Mouse (Mus musculus): ENCODE data around the gene Iqcn.

Iqcn gene

GRCm38 (mm10) chr8:70710296-70710695 lies 7.0 kb downstream of the Iqcn start:
- H3K27me3 ChIP-seq (ENCODE audit: insufficient read depth, low read length), result peaks cover 11% of the 10 kb centered on the region; the same call in 1 of the 2 replicates
- no peak overlapping the region for H3K4me3 ChIP-seq (replicated peaks; ENCODE audit: low read length)
- H3K4me1 ChIP-seq (replicated peaks; ENCODE audit: low read depth, low read length), result no peaks in the 10 kb centered on the region
- no peaks in the 10 kb centered on the region for H3K36me3 ChIP-seq (ENCODE audit: insufficient read depth, low read length)
- H3K9me3 ChIP-seq (ENCODE audit: low read length), result no peaks in the 10 kb centered on the region
- TF ChIP-seq POU5F1 (IDR thresholded peaks at IDR 0.05; ENCODE audit: borderline replicate concordance, low read length), result no peak
- TF ChIP-seq NANOG (IDR thresholded peaks at IDR 0.05; ENCODE audit: borderline replicate concordance, low read length), result no peak
- TF ChIP-seq CTCF (conservative IDR thresholded peaks at IDR 0.05; ENCODE audit: low read length), result no peak

GRCm38 (mm10) chr8:70711041-70711440 lies 7.8 kb downstream of the Iqcn start:
- H3K4me1 ChIP-seq (replicated peaks; ENCODE audit: low read depth, low read length), result no peaks in the 10 kb centered on the region
- H3K9me3 ChIP-seq (ENCODE audit: low read length), result no peaks in the 10 kb centered on the region
- no peaks in the 10 kb centered on the region for H3K36me3 ChIP-seq (ENCODE audit: insufficient read depth, low read length)
- no peak overlapping the region for H3K4me3 ChIP-seq (replicated peaks; ENCODE audit: low read length)
- TF ChIP-seq CTCF (conservative IDR thresholded peaks at IDR 0.05; ENCODE audit: low read length) (no peak), POU5F1 (IDR thresholded peaks at IDR 0.05; ENCODE audit: borderline replicate concordance, low read length) (no peak), NANOG (IDR thresholded peaks at IDR 0.05; ENCODE audit: borderline replicate concordance, low read length) (no peak)
- H3K27me3 ChIP-seq (ENCODE audit: insufficient read depth, low read length), result peaks cover 18% of the 10 kb centered on the region

GRCm38 (mm10) chr8:70713991-70714390 lies 10.7 kb downstream of the Iqcn start:
- peaks cover 39% of the 10 kb centered on the region for H3K27me3 ChIP-seq (ENCODE audit: insufficient read depth, low read length)
- H3K4me1 ChIP-seq (replicated peaks; ENCODE audit: low read depth, low read length), result peaks cover 18% of the 10 kb centered on the region
- no peaks in the 10 kb centered on the region for H3K9me3 ChIP-seq (ENCODE audit: low read length)
- TF ChIP-seq POU5F1 (IDR thresholded peaks at IDR 0.05; ENCODE audit: borderline replicate concordance, low read length) (no peak), NANOG (IDR thresholded peaks at IDR 0.05; ENCODE audit: borderline replicate concordance, low read length) (no peak), CTCF (conservative IDR thresholded peaks at IDR 0.05; ENCODE audit: low read length) (no peak)
- no peak overlapping the region for H3K4me3 ChIP-seq (replicated peaks; ENCODE audit: low read length)
- H3K36me3 ChIP-seq (ENCODE audit: insufficient read depth, low read length), result no peaks in the 10 kb centered on the region

- H3K9me3 ChIP-seq (ENCODE audit: low read length), result no peaks in the 10 kb centered on the region
- H3K4me1 ChIP-seq (replicated peaks; ENCODE audit: low read depth, low read length), result peaks cover 24% of the 10 kb centered on the region
- TF ChIP-seq NANOG (IDR thresholded peaks at IDR 0.05; ENCODE audit: borderline replicate concordance, low read length) (no peak), POU5F1 (IDR thresholded peaks at IDR 0.05; ENCODE audit: borderline replicate concordance, low read length) (no peak), CTCF (conservative IDR thresholded peaks at IDR 0.05; ENCODE audit: low read length) (no peak)
- no peaks in the 10 kb centered on the region for H3K36me3 ChIP-seq (ENCODE audit: insufficient read depth, low read length)
- peaks cover 39% of the 10 kb centered on the region for H3K27me3 ChIP-seq (ENCODE audit: insufficient read depth, low read length)
- H3K4me3 ChIP-seq (replicated peaks; ENCODE audit: low read length), result no peak overlapping the region
Measured at GRCm38 (mm10) chr8:70715086-70715485, 11.8 kb downstream of the Iqcn start.

GRCm38 (mm10) chr8:70716521-70717400 lies 13.5 kb downstream of the Iqcn start:
- Histone ChIP-seq H3K27me3 (ENCODE audit: insufficient read depth, low read length) (peaks cover 39% of the 10 kb centered on the region), H3K4me1 (replicated peaks; ENCODE audit: low read depth, low read length) (peaks cover 34% of the 10 kb centered on the region), H3K36me3 (ENCODE audit: insufficient read depth, low read length) (no peaks in the 10 kb centered on the region), H3K9me3 (ENCODE audit: low read length) (no peaks in the 10 kb centered on the region), H3K4me3 (replicated peaks; ENCODE audit: low read length) (peak overlapping the region; percentile 65)
- TF ChIP-seq CTCF (conservative IDR thresholded peaks at IDR 0.05; ENCODE audit: low read length) (no peak), NANOG (IDR thresholded peaks at IDR 0.05; ENCODE audit: borderline replicate concordance, low read length) (no peak), POU5F1 (IDR thresholded peaks at IDR 0.05; ENCODE audit: borderline replicate concordance, low read length) (no peak)

GRCm38 (mm10) chr8:70718297-70718696 lies 15.0 kb downstream of the Iqcn start, which contains the start of gene Gm3336:
Gene Gm3336 (plus strand): TSS chr8:70718543.
- Histone ChIP-seq H3K4me1 (replicated peaks; ENCODE audit: low read depth, low read length) (peaks cover 35% of the 10 kb centered on the region), H3K27me3 (ENCODE audit: insufficient read depth, low read length) (peaks cover 39% of the 10 kb centered on the region), H3K36me3 (ENCODE audit: insufficient read depth, low read length) (no peaks in the 10 kb centered on the region), H3K9me3 (ENCODE audit: low read length) (no peaks in the 10 kb centered on the region), H3K4me3 (replicated peaks; ENCODE audit: low read length) (peak within 1 kb of the TSS; percentile 65)
- TF ChIP-seq POU5F1 (IDR thresholded peaks at IDR 0.05; ENCODE audit: borderline replicate concordance, low read length) (no peak), CTCF (conservative IDR thresholded peaks at IDR 0.05; ENCODE audit: low read length) (peak; percentile 43)

GRCm38 (mm10) chr8:70719796-70720270 lies 16.6 kb downstream of the Iqcn start:
- H3K36me3 ChIP-seq (ENCODE audit: insufficient read depth, low read length), result no peaks in the 10 kb centered on the region
- H3K9me3 ChIP-seq (ENCODE audit: low read length), result no peaks in the 10 kb centered on the region
- peaks cover 33% of the 10 kb centered on the region for H3K27me3 ChIP-seq (ENCODE audit: insufficient read depth, low read length)
- TF ChIP-seq NANOG (IDR thresholded peaks at IDR 0.05; ENCODE audit: borderline replicate concordance, low read length) (no peak), CTCF (conservative IDR thresholded peaks at IDR 0.05; ENCODE audit: low read length) (no peak), POU5F1 (IDR thresholded peaks at IDR 0.05; ENCODE audit: borderline replicate concordance, low read length) (no peak)
- peaks cover 47% of the 10 kb centered on the region for H3K4me1 ChIP-seq (replicated peaks; ENCODE audit: low read depth, low read length)
- H3K4me3 ChIP-seq (replicated peaks; ENCODE audit: low read length), result no peak overlapping the region

GRCm38 (mm10) chr8:70720739-70721138 lies 17.5 kb downstream of the Iqcn start:
- peaks cover 24% of the 10 kb centered on the region for H3K27me3 ChIP-seq (ENCODE audit: insufficient read depth, low read length)
- TF ChIP-seq NANOG (IDR thresholded peaks at IDR 0.05; ENCODE audit: borderline replicate concordance, low read length), result no peak
- peak; percentile 67 for TF ChIP-seq CTCF (conservative IDR thresholded peaks at IDR 0.05; ENCODE audit: low read length)
- no peaks in the 10 kb centered on the region for H3K9me3 ChIP-seq (ENCODE audit: low read length)
- H3K4me1 ChIP-seq (replicated peaks; ENCODE audit: low read depth, low read length), result peaks cover 48% of the 10 kb centered on the region
- no peaks in the 10 kb centered on the region for H3K36me3 ChIP-seq (ENCODE audit: insufficient read depth, low read length)
- H3K4me3 ChIP-seq (replicated peaks; ENCODE audit: low read length), result no peak overlapping the region
